Mouse (Mus musculus): ENCODE data around the gene Polr1d.

The Polr1d gene

DNA sequence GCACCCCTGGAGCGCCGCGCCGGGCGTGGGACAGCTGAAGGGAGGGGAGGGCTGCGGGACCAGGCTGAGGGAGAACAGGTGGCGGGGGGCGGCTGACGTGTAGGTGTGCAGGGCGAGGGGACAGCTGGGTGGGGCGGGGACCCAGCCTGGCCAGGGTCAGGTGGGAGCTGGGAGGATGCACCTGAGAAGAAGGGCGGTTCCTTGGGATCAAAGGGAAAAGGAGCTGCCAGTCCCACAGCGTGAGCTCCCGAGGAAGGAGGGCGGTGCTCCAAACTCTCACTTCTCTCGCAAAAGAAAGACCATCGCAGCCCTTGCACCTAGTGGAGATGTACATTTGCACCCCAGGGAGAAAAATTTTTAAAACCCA is at the start of gene Polr1d:
Gene Polr1d, plus strand, starts transcription at position 252 of the 367 bp plus-strand sequence.
- no peak for DNase-seq

DNA sequence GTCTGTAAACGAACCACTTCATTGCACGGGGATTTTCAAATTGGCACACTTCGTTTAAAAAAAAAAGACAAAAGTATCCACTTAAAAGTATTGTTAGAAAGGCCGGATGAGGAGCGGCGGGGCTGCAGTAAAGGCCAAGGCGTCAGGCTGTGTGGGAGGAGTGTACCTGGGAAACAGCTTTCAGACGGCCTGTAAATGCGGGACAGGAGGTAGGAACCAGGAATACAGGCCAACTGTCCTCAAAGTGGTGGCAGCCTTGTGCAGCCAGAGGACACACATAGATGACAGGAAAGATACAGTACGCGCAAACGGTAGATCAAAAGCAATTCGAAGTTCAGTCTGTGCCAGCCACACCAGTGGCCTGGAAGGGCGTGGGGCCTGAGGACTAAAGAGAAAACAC is 45.6 kb upstream of the Polr1d start:
- DNase-seq: no peak

DNA sequence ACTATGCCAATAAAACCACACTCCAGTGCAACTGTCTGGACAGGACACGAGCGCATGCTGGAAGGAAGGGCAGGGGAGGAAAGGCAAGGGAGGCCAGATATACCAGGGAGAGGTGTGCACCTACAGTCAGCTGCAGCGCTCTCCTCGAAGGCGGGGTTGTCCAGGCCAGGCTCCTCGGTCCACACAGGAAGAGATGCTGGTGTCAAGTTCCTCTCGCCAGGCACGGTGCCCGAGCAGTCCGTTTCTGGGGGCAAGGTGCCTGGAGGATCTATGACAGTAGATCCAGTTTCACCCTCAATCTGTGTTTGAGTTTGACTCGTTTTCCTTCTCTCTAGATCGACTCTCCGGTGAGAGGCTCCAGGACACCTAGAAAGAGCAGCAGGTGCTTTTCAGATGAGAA is 43.7 kb upstream of the Polr1d start:
- DNase-seq: no peak

DNA sequence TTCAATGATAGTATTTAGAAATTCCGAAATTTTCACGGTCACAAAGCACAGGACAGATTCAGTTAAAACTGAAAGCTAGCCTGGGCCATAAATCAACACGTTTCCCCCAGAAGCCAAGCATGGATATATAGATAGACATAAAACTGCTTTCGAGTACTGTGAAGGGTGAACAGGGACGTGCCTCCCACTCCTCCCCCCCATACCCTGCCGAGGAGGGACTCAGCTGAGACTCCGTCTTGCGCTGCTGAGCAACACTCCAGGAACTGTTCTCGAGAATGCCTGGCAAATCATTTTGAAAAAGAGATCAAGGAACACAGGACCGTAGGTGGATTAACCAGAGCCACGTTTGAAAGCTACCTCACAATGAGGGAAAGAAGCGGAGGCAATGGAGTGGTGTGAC is 42.6 kb upstream of the Polr1d start:
- no peak for DNase-seq

DNA sequence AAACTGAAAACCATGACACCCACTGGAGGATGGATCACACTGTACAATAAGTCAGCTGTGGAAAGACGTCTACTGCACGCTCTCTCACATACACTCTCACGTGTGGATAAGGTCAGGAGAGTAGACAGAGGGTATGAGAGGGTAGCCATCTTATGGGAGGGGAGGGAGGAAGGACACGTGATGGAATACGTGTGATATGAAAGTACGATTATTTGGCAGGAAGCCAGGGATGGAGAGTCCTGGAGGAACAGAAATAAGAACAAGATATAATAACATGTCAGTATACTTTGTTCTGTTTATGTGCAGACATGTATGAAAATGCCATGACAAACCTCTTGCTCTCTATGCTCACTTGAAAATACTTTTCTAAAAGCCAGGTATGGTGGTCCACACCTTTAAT is 41.5 kb upstream of the Polr1d start:
- no peak for DNase-seq

DNA sequence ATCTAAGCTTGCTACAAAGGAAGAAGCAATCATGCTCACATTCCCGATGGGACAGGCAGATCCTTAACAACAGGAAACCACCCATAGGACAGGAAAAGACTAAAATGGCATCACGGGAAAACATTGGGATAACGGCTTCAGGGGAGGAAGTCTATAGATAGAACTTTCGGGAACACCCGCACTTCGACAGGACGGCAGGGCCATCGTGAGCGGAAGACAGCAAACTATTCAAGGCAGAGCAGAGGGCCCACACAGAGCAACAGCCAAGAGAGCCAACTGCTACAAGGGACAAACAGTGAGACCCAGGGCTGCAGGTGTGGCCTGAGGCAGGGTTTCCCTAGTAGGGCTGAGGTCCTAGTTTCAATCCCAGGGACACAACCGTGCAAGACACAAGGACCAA is 40.8 kb upstream of the Polr1d start:
- DNase-seq: no peak

DNA sequence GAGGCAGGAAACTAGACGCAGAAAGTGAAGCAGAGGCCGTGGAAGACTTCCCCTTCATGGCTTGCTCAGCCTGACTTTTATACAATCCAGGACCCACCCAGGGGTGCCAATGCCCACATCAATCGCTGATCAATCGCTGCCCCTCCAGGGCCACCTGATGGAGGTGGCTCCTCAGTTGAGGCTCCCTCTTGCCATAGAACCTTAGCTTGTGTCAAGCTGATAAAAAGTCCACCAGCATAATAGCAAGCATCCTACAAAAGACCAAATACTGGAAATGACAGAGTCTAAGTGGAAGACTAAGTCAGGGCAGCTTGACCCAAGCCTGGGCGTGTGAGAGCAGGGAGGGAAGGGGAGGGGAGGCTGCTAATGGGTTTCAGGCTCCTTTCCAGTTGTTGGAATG is 40.2 kb upstream of the Polr1d start:
- no peak for DNase-seq

DNA sequence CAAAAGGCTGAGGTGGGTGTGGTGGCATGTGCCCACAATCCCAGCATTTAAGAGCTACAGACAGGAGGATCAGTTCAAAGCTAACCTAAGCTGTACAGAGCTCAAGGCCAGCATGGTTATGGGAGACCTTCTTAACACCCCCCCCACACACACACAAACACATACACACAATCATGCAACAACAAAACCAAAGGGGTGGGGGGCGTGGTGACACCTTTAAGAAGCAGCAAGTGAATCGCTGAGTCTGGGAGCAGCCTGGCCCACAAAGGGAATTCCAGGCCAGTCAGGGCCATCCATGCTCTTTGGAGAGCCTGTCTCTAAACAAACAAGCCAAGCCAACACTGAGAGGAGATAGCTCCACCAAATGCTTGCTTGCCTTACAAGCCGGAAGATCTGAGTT is 39.2 kb upstream of the Polr1d start:
- no peak for DNase-seq

DNA sequence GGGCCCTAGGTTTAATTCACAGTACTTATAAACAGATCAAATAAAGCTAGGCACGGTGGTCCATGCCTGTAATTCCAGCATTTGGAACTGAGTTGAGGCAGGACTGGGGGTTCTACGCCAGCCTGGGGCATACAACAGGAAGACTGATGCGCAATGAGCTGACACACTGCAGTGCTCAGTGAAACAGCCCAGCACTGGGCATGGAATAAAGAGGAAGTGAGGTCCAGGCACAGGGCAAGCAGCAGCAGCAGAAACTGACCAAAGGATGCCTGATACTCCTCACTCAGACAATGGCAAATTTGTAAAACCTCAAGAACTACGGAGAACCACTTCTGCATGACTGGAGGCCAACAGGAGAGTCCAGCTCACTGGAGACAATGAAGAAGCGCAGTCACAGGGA is 37.5 kb upstream of the Polr1d start:
- no peak for DNase-seq

DNA sequence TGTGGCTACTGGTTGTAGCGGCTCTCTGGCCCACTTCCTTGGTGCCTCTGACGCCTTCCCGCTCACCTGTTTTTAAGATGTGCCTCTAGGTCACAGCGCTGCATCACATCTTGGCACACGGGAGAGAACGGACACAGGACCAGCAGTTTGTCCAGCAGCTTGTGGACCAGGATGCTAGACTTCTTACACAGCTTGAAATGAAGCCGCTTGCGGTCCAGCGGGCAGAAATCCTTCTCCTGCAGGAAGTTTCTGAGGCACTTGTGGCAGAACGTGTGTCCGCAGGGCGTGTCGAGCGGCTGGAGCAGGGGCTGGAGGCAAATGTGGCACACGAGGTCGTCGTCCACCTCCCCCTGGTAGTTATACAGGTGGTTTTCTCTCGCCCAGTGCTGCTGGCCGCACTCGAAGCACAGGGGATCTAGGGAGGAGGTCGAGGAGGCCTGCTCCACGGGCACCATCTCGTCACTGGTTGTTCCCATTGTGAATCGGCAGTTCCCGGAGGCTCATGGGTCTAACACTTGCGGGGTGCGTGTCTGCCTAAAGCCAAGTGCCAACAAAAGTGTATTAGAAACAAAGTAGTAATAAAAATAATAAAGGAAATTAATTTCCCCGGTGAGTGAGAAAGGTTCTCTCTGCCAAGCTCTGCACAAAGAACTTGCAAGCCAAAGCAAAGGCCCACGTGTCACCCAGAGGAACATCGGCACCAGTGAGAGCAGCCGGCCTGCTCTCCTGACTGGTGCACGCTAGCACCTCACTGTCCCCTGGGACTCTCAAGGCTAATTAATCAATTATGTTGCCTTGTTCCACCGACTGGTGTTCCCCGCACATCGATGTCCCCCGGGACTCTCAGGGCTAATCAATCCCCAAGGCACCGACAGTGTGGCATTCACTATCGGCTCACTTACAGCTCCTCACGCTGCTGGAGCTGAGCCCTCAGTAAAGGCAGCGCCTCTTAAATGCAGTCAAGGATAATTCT is 34.6 kb upstream of the Polr1d start:
- DNase-seq: no peak

DNA sequence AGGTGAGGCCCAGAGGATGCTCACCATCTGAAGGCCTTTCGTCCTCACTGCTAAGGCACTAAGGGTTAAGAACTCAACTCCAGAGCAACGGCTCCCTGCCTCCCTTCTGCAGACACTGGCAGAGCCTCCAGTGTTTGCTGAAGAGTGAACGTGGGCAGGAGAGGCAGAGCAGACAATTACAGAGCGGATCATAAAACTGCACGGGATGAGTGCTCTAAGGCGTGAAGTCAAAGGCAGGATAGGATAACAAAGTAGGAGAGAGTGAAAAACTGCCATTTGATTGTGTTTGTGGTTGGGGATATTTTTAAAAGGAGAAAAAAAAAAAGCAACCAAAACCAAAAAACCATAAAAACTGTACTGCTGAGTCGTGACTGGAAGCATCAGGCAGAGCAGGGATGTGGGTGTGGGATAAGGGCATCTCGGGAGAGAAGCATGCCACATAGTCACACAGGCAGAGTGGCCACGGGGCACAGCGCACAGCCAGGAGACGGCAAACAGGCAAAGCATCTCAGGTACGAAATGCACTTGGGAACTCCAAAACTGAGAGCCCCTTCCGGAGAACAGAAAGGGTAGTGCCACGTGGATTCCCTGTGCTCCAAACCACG is 33.5 kb upstream of the Polr1d start:
- no peak for DNase-seq

DNA sequence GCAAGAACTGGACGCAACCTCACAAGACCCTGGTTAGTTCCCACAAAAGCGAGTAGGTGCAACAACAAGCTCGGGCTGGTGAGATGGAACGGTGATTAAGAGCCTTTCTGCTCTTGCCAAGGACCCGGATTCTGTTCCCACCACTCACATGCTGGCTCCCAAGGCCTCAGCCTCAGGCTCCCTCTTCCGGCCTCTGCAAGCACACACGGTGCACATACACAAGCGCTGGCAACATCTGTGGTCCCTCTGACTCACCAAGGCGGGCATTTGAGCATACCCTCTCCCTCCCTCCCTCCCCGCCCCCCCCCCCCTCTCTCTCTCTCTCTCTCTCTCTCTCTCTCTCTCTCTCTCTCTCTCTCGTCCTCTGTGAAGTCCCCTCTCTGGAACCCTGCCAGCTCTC is 31.5 kb upstream of the Polr1d start:
- DNase-seq: no peak

DNA sequence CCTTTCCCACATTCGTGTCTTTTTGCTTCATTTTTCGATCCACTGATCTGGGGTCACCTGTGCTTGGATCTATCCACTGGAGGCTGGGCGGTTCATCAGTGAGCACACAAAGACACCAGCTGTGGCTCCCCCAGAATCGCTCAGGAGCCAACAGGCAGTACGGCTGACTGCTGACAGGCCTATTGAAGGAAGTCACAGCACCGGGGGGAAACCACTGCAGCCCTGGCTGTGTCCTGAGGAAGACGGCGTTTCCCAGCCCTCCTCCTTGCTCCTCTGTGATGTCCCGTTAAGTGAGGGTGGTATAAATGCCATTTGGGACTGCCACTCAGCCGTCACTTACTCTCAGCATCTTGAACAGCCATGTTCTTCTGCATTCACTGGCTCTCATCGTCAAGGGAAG is 30.9 kb upstream of the Polr1d start:
- no peak for DNase-seq

DNA sequence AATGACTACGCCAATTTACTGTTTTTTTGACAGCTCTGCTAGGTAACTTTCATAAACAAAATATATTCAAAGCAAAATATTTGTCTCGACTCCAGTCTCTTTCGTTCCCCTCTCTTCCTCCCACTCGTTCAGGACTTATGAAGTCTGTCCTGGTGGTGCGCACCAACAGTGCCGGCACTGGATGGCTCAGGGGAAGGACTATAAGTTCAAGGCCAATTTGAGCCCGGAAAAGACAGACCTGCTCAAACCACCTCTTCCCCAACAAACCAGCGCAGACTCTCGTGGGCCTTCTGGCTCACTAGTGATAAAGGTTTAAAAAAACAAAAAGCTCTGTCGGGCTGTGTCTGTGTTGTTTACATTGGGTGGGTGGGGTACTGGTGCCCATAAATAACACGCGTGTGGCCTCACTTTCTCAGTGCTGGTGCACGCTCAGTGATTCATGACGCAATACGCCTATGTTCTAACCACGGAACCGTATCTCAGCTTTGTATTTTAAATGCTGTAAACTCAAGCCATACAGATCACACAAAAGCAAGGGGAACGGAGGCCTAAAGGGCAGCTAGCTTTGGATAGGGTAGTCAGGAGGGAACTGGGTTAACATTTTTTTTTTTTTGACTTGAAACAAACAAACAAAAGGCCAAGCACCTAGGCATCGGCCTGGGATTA is 27.2 kb upstream of the Polr1d start:
- DNase-seq: no peak

DNA sequence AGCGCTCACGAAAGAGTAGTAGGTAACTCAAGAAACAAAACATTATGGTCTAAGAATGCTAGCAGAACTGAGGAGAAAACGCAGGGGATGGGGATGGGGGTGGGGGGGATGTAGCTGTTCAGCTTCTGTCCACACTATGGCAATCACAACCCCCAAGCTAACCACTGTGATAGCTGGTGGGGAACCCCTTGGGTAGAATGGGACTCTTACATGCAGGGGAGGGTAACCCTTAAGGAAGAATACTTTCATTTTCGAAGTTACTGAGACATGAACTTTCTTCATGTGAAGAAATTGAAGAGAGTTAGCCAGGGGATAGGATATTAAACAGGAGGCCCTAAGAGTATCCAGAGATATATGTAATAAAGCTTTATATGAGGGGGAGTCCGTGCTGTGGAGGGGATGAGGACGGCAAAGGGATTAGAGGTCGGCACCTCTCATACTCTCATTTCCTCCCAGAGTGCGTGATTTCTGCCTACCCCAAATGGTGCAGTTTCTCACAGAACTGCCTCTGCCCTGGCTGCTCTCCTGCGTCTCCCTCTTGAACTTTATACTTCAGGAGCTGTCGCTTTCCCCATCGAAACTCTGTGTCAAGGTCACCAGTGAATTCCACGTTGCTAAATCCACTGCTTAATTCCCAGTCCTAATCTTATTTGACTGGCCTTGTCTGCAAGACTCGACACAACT is 25.9 kb upstream of the Polr1d start:
- no peak for DNase-seq

DNA sequence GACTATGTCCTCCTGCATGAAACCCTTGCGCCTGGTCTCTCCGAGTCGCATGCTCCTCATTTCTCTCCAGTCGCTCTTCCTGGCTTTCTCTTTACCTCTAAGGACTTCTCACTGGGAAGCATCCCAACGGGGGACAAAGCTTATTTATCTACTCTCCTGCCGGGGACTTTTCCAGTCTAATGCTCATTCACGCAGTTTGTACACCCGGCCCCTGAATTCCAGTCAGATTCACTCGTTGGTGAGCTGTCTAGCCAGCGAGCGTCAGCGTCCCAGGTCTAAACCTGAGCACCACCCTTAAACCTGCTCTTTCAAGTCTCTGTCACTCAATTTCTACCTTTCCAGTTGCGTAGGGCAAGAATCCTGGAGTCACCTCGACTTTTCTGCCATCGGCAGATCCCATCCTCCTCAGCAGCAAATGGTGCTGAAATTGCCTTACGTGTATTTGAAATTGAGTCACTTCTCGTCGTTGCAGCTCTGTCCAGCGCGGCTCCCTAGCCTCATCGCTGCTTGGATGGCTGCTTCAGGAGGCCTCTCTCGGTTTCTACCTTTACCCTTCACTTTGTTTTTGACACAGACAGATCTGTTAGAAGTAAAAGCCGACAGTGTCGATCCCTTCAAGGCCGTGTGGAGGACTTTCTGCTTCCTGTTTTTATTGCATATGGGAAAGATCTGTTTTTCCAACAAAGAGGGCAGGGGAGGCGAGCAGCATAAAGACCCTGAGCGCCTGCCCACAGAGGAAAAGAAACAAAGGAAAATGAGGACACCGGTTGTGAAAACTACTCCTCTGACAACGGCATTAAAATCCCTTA is 25.1 kb upstream of the Polr1d start:
- DNase-seq: no peak

DNA sequence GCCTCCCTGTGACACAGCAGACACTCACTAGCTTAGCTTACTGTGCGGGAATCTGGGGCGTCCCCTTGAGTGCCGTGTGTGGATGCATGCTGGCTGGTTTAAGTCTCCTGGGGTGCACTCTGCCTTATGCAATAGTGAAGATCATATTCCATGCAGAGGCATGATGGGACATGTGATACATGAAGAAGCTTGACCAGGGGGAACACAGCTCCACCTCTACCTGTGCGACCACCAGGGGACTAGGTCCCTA is 24.6 kb upstream of the Polr1d start:
- no peak for DNase-seq

DNA sequence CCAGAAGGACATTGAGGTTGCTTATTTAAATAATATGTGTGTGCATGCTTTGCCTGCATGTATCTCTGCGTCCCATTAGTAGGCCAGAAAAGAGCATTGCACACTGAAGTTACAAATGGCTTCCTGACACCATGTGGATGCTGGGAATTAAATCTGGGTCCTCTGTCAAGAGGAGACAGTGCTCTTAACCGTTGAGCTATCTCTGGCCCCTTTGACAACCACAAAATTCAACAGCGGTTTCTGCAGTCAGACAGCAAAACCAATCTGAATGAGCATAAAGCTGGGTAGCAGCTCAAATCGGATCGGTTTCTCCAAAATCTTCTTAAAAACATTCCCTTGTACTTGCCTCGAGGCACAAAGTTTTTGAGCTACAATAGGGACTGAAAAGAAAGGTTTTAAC is 23.8 kb upstream of the Polr1d start:
- DNase-seq: no peak

DNA sequence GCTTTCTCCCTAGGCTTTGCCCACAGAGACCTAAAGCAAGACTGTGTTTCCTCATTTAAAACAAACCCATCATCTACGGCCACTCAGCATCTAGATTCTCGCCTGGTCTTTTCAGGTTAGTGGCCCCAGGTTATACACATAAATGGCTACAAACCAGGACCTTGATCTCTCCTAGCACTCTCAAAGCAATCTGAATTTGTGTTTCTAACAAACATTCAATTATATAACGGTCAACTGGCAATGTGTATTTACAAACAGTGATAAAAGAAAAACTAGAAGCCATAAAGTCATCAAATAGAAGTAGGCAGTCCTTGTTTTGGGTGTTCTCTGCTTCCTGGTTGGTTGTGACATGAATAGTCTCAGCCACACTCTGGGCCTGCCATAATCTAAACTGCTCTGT is 23.4 kb upstream of the Polr1d start:
- DNase-seq: no peak

DNA sequence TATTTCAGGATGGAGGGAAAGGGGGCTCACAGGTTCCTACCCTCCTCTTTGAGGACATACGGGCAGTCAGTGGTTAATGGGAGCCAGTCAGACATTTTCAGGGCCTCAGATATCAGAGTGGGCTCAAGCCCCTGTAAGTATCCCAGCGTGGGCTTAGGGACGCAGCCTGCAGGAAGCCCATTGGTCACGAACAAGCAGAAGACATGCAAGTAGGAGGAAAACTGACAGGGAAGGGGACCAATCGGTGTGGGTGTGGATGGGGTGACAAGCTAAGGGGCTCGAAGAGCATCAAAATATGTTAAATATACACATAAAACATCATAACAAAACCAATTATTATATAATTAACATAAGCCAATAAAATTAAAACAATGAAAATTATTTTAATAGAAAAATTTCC is 22.5 kb upstream of the Polr1d start:
- no peak for DNase-seq

DNA sequence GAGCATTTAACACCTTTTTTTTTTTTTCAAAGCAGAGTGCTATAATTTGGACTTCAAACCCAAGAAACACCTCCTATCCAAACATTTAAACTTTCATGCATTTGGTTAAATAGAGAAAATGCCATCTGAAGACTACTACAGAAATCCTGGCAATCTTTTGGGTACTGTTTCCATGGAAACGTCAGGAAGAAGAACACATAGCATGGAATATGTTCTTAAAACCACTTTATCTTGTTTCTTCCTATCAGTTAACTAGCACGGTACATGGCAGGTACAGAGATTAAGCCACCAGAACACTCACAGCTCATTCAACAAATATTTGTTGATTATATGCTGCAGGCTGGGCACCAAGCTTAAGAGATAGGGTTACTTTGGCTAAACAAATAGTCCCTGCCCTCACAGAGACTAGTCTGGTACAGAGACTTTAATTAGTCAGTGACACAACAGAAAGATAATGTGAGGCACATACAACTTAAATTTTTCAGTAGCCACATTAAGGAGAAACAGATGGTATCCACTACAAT is 22.0 kb upstream of the Polr1d start:
- DNase-seq: no peak

DNA sequence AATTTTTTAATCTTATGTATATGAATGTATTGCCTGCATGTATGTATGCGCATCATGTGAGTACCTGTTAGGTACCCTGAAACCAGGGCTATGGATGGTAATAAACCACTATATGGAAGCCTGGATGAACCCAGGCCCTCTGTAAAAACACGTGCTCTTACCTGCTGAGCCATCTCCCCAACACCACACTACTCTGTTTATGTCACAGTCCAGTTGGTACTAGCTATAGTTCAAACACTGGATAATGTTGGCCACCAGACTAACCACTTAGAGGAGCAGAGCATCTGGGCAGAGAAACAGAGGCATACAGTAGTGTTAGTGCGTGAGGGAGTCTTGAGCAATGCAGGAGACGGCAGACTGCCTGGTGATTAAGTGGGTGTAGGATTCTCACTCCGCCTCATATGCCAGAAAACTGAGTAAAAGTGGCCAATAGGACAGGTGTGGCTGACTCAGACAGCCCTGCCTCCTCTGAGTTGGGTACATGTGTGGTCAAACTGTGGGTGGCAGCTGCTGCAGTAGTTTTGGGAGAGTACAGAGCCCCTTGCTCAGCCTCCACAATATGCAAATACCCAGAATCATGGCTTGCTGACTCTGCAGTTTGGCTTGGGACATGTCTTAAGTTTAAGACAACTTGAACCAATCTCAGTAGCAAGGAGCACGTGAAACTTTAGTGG is 21.1 kb upstream of the Polr1d start:
- no peak for DNase-seq

Data from cerebellum, adult 11 months (tissue).